Mouse (Mus musculus) midbrain, embryonic 11.5 days (tissue): ENCODE results near the gene Atp9a. TPM values are rescaled to one million over a fixed set of nuclear protein-coding genes. Genes with fewer than 3 reads are reported as not detected.
A peak's percentile ranks its signal among the peaks of the same experiment; 100 is the strongest.

Experiments used
- ATAC-seq: fragments of 200-750 bp; cut with Nextera tagmentation; 2 replicates; pipeline ENCODE4 v1.8.0; 2017; ENCODE audit warnings: moderate TSS enrichment, moderate library complexity; ENCODE audit not compliant: low FRiP score
- DNase-seq: peaks from one replicate; pipeline ENCODE4 v3.0.0; 2015; ENCODE audit warnings: low spot score; ENCODE audit errors: missing footprints
- H3K27ac ChIP-seq: fragments of 300-500 bp; sonication (generic); 2 replicates; pipeline ENCODE4 v1.5.1; 2014; ENCODE audit warnings: low read depth, low read length
- H3K27me3 ChIP-seq: fragments of 300-500 bp; sonication (generic); 2 replicates; pipeline ENCODE4 v1.6.1; 2014; ENCODE audit warnings: mild to moderate bottlenecking, low read length, moderate library complexity, mixed read lengths; ENCODE audit not compliant: control insufficient read depth, insufficient read depth
- H3K36me3 ChIP-seq: fragments of 300-500 bp; sonication (generic); 2 replicates; pipeline ENCODE4 v1.6.1; 2014; ENCODE audit warnings: mild to moderate bottlenecking, low read length, moderate library complexity, mixed read lengths; ENCODE audit not compliant: control insufficient read depth, insufficient read depth
- H3K4me1 ChIP-seq: fragments of 300-500 bp; sonication (generic); 2 replicates; pipeline ENCODE4 v1.6.1; 2014; ENCODE audit warnings: low read length; ENCODE audit not compliant: control insufficient read depth, insufficient read depth
- H3K4me2 ChIP-seq: fragments of 300-500 bp; sonication (generic); 2 replicates; pipeline ENCODE4 v1.6.1; 2014; ENCODE audit warnings: mild to moderate bottlenecking, moderate library complexity
- H3K4me3 ChIP-seq: fragments of 300-500 bp; sonication (generic); 2 replicates; pipeline ENCODE4 v1.5.1; 2014; ENCODE audit warnings: low read depth, low read length
- H3K9ac ChIP-seq: fragments of 300-500 bp; sonication (generic); 2 replicates; pipeline ENCODE4 v1.6.1; 2014; ENCODE audit warnings: low read length
- H3K9me3 ChIP-seq: fragments of 300-500 bp; sonication (generic); 2 replicates; pipeline ENCODE4 v1.6.1; 2016; ENCODE audit warnings: low read length; ENCODE audit not compliant: control insufficient read depth
- WGBS: fragments of 180-500 bp; shearing (Covaris S2); extraction: QIAGEN DNeasy Blood & Tissue Kit; methylation state at CpG from one replicate; pipeline ENCODE4 v1.1.7; 2014; 5-methylcytosine and 5-hydroxymethylcytosine counted together
- polyA plus RNA-seq: library from polyadenylated mRNA; unstranded; fragments of >200 nt; fragmentation: Nextera tagmentation; extraction: Ambion mirVana; gene quantifications from 2 replicates; pipeline ENCODE4 v1.2.1, GENCODE M21; 2014

Atp9a gene
- polyA plus RNA-seq: 14.6 and 16.8 TPM in 2 replicates

DNA sequence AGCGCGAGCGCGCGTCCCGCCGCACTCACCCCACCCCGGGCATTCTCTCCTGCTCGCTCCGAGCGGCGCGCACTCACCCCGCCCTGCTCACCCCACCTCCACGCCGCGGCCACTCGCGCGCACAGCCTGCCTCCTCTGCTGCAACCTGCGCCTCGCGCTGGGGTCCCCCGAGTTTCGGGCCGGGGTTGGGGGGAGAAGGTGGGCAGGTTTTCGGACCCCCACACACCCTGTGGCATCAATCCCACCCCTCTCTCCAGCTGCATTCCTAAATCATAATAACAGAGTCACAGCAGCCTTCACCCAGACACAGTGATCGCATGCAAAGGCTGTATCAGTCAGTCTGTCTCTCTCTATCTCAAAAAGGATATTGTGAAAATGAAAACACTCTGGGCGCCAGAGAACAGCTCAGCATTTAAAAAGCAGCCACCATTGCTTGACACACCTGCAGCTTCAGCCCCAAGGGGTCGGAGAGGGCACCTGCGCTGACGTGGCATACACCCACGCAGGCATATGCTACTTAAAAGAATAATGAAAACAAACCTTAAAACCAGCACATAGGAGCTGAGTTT is at the start of gene Atp9a:
Atp9a (minus strand) TSS at position 351 of the 569 bp plus-strand sequence.
- peak; percentile 57 for ATAC-seq
- 17% methylated on average over 18 of the region's 33 CpGs for WGBS

GRCm38 (mm10) chr2:168791115-168791802 is 49.0 kb upstream of the Atp9a start:
- ATAC-seq: peak; percentile 91
- DNase-seq: peak; percentile 96
- Histone ChIP-seq H3K9ac (peak overlapping the region; percentile 33; the same call in 1 of the 2 replicates), H3K4me3 (no peak overlapping the region), H3K4me1 (peaks cover 8% of the 10 kb centered on the region; the same call in 1 of the 2 replicates), H3K27me3 (no peaks in the 10 kb centered on the region), H3K4me2 (no peak overlapping the region), H3K9me3 (no peaks in the 10 kb centered on the region), H3K36me3 (no peaks in the 10 kb centered on the region), H3K27ac (peak overlapping the region; percentile 83)
- WGBS: 46% methylated on average over 4 of the region's 4 CpGs

More for the DNA sequence above, at the start of gene Atp9a:
- Histone ChIP-seq H3K27me3 (no peaks in the 10 kb centered on the region), H3K9ac (peak within 1 kb of the TSS; percentile 92), H3K4me2 (peak within 1 kb of the TSS; percentile 71), H3K27ac (peak within 1 kb of the TSS; percentile 65), H3K4me1 (peaks cover 2% of the 10 kb centered on the region; the same call in 1 of the 2 replicates), H3K36me3 (no peaks in the 10 kb centered on the region), H3K9me3 (no peaks in the 10 kb centered on the region), H3K4me3 (peak within 1 kb of the TSS; percentile 84)
- peak; percentile 92 for DNase-seq

DNA sequence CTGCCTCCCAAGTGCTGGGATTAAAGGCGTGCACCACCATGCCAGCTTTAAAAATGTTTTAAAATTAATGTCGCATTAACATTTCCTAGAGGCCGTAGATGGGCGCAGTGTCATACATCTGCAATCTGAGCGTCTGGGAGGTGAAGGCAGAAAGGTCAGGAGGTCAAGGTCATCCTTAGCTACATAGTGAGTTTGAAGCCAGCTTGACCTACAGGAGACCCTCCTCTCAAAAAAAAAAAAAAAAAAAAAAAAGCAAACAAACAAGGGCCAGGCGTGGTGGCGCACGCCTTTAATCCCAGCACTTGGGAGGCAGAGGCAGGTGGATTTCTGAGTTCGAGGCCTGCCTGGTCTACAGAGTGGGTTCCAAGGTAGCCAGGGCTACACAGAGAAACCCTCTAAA is 44.0 kb upstream of the Atp9a start:
- no peak overlapping the region for H3K9ac ChIP-seq
- no peaks in the 10 kb centered on the region for H3K9me3 ChIP-seq
- WGBS: 95% methylated on average over 9 of the region's 9 CpGs
- H3K4me3 ChIP-seq: no peak overlapping the region
- no peak for DNase-seq
- H3K36me3 ChIP-seq: no peaks in the 10 kb centered on the region
- no peak overlapping the region for H3K4me2 ChIP-seq
- H3K27ac ChIP-seq: no peak overlapping the region
- ATAC-seq: no peak
- no peaks in the 10 kb centered on the region for H3K27me3 ChIP-seq
- peaks cover 10% of the 10 kb centered on the region; the same call in 1 of the 2 replicates for H3K4me1 ChIP-seq

DNA sequence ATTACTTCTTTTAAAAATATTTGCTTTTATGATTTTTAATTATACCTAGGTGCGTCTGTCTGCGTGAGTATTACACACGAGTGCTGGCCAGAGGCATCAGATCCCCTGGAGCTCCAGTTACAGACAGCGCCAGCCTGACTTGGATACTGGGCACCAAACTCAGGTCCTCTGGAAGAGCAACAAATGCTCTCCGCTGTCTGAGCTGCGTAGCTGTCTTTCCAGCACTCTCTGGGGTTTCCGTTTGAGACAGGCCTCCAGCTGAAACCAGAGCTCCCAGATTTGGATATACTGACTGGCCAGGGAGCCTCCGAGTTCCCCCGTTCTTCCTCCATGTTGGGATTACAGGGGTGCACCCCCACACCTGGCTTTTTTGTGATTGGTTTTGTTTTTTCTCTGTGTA is 38.4 kb upstream of the Atp9a start:
- Histone ChIP-seq H3K27me3 (no peaks in the 10 kb centered on the region), H3K36me3 (no peaks in the 10 kb centered on the region), H3K9me3 (no peaks in the 10 kb centered on the region), H3K4me2 (no peak overlapping the region), H3K9ac (peak overlapping the region; percentile 30), H3K27ac (peak overlapping the region; percentile 51), H3K4me1 (peaks cover 19% of the 10 kb centered on the region), H3K4me3 (no peak overlapping the region)
- DNase-seq: no peak
- 35% methylated on average over 9 of the region's 9 CpGs for WGBS
- ATAC-seq: no peak; the same call in 1 of the 2 replicates

- H3K27ac ChIP-seq: peak overlapping the region; percentile 51
- DNase-seq (no peak), ATAC-seq (peak; percentile 62; the same call in 1 of the 2 replicates)
- no peak overlapping the region; the same call in 1 of the 2 replicates for H3K9ac ChIP-seq
- no peaks in the 10 kb centered on the region for H3K27me3 ChIP-seq
- H3K36me3 ChIP-seq: no peaks in the 10 kb centered on the region
- H3K4me1 ChIP-seq: peaks cover 19% of the 10 kb centered on the region
- 7% methylated on average over 9 of the region's 9 CpGs for WGBS
- H3K4me2 ChIP-seq: peak overlapping the region; percentile 8; the same call in 1 of the 2 replicates
- no peaks in the 10 kb centered on the region for H3K9me3 ChIP-seq
- H3K4me3 ChIP-seq: no peak overlapping the region
Observed at GRCm38 (mm10) chr2:168780024-168780423, 37.8 kb upstream of the Atp9a start.

DNA sequence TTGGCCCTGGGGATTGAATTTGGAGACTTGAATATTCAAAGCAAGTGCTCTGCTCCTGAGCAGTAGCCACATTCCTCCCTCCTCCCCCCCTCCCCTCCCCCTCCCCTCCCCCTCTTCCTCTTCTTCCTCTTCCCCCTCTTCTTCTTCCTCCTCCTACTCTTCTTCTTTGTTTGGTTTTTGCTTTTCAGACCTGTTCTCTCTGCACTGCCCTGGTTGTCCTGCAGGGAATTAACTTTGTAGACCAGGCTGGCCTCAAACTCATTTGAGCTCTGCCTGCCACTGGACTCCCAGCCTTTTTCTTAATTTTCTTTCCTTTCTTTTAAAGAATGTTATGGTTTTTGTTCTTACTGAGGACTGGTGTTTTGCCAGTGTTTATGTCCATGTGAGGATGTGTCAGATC is 35.3 kb upstream of the Atp9a start:
- Histone ChIP-seq H3K4me2 (no peak overlapping the region), H3K4me3 (no peak overlapping the region)

GRCm38 (mm10) chr2:168776238-168776637 is 34.0 kb upstream of the Atp9a start:
- no peak overlapping the region for H3K4me2 ChIP-seq
- H3K27me3 ChIP-seq: no peaks in the 10 kb centered on the region
- H3K27ac ChIP-seq: no peak overlapping the region
- H3K4me3 ChIP-seq: no peak overlapping the region
- ATAC-seq (no peak), DNase-seq (no peak)
- no peak overlapping the region for H3K9ac ChIP-seq
- peaks cover 15% of the 10 kb centered on the region for H3K4me1 ChIP-seq
- no peaks in the 10 kb centered on the region for H3K9me3 ChIP-seq
- no peaks in the 10 kb centered on the region for H3K36me3 ChIP-seq
- WGBS: 85% methylated on average over 3 of the region's 3 CpGs

More for the DNA sequence above, 35.3 kb upstream of the Atp9a start:
- ATAC-seq (0 out of 2 replicates have a peak, but pooled peaks have one; percentile 28), DNase-seq (no peak)
- H3K36me3 ChIP-seq: no peaks in the 10 kb centered on the region
- H3K27me3 ChIP-seq: no peaks in the 10 kb centered on the region
- H3K4me1 ChIP-seq: peaks cover 15% of the 10 kb centered on the region
- H3K9me3 ChIP-seq: no peaks in the 10 kb centered on the region
- H3K9ac ChIP-seq: no peak overlapping the region
- H3K27ac ChIP-seq: no peak overlapping the region

DNA sequence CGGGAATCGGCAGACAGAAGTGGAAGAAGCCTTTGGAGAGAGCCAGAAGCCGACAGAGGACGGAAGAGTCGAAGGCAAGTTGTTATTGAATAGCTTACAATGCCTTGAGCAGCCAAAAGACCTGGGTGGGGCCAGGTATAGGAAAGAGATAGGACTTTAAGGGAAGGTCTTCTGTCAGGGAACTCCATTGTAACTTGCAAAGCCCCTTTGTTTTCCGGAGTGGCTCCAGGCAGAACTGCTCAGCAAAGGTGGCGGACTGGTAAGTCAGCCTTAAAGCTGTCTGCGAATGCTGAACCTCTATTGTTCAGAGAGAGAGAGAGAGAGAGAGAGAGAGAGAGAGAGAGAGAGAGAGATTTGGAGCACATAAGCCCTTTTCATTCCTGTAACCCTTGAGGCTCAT is 27.1 kb upstream of the Atp9a start:
- Histone ChIP-seq H3K4me3 (no peak overlapping the region), H3K4me2 (no peak overlapping the region), H3K36me3 (no peaks in the 10 kb centered on the region), H3K9ac (no peak overlapping the region), H3K27me3 (peaks cover 5% of the 10 kb centered on the region; the same call in 1 of the 2 replicates), H3K9me3 (no peaks in the 10 kb centered on the region), H3K4me1 (peaks cover 7% of the 10 kb centered on the region), H3K27ac (no peak overlapping the region)
- 35% methylated on average over 8 of the region's 8 CpGs for WGBS
- DNase-seq: no peak
- ATAC-seq: no peak

- ATAC-seq: no peak
- Histone ChIP-seq H3K4me3 (peak within 1 kb of the TSS; percentile 88), H3K27me3 (peaks cover 5% of the 10 kb centered on the region; the same call in 1 of the 2 replicates), H3K9ac (peak within 1 kb of the TSS; percentile 96), H3K4me1 (peaks cover 23% of the 10 kb centered on the region), H3K36me3 (no peaks in the 10 kb centered on the region), H3K9me3 (no peaks in the 10 kb centered on the region), H3K4me2 (peak within 1 kb of the TSS; percentile 81), H3K27ac (peak within 1 kb of the TSS; percentile 89)
- peak; percentile 92 for DNase-seq
- 12% methylated on average over 10 of the region's 10 CpGs for WGBS
Observed at GRCm38 (mm10) chr2:168767582-168767981, 25.4 kb upstream of the Atp9a start, which contains the start of gene Sall4. Gene Sall4 (minus strand): TSS chr2:168767943.
